8 mouse cellular contexts compared by ENCODE assay signal in the genomic region with DNA sequence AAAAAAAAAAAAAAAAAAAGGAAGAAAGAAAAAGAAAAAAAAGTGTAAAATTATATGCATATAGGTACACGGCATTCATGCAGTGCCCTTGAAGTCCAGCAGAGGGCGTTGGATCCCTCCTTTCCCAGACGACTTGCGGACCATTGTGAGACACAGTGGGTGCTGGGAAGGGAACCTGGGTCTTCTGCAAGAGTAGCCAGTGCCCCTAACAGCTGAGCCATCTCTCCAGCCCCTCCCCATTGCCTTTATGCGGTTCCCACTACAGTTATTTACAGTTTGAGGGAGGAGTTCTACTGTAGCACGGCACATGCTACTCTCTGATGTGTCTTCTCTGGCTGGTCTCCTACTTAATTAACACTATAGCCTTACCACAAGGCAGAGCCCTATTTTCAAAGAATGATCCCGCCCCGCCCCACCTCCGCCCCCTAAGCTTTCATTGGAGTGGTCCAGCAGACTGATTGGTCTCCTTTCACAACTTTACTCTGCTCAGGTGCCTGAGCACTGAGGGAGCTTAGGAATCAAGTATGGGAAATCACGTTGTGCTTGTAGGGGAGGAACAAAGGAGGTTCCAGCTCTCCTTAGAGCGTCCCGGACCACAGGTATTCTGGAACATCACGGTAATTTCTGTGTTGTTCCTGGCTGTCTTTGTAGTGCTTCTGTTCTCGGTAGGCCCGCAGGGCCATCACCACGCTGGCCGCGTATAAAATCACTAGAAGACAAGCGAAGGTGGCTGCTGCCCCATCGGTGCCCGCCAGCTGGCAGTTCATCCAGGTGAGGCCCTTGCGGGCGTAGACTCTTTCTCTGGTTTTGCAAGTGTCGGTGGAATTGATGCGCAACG. TPM values are rescaled to one million over a fixed set of nuclear protein-coding genes. Genes with fewer than 3 reads are reported as not detected.
DNase-seq lines count a peak whose midpoint lies in the region; ATAC-seq and TF ChIP-seq lines count a peak whose summit lies in the region.

No protein-coding gene starts in this region.

- H3K9me3 ChIP-seq in MEL (replicated peaks; ENCODE audit: insufficient read depth, low read length), result no peaks in the 10 kb centered on the region
- no peaks in the 10 kb centered on the region for H3K9me3 ChIP-seq in hindbrain, embryonic 12.5 days (replicated peaks)
- H3K9me3 ChIP-seq in limb, embryonic 12.5 days, result no peaks in the 10 kb centered on the region
- no peaks in the 10 kb centered on the region for H3K9me3 ChIP-seq in midbrain, embryonic 10.5 days (replicated peaks)

- no peaks in the 10 kb centered on the region for H3K79me2 ChIP-seq in MEL (ENCODE audit: control insufficient read depth, insufficient read depth, low read length, poor library complexity)

- H3K27me3 ChIP-seq in MEL (ENCODE audit: control insufficient read depth in 1 of 2, insufficient read depth in 2 of 2, low read length in 2 of 2), result no peaks in the 10 kb centered on the region
- H3K27me3 ChIP-seq in hindbrain, embryonic 12.5 days, result peaks cover 19% of the 10 kb centered on the region
- peaks cover 76% of the 10 kb centered on the region for H3K27me3 ChIP-seq in limb, embryonic 12.5 days
- peaks cover 32% of the 10 kb centered on the region for H3K27me3 ChIP-seq in midbrain, embryonic 10.5 days (ENCODE audit: low read depth, poor library complexity, severe bottlenecking)

- peak; percentile 57 to 74 (median 74) for TF ChIP-seq CTCF in MEL (IDR thresholded peaks at IDR 0.05 in 2 of 3, conservative IDR thresholded peaks at IDR 0.05 in 1 of 3; ENCODE audit: control insufficient read depth in 1 of 3, insufficient read depth in 1 of 3, low read depth in 2 of 3, low read length in 3 of 3, poor library complexity in 1 of 3, severe bottlenecking in 1 of 3)

- DNase-seq in CD4-positive, CD25-positive, alpha-beta regulatory T cell, adult 2 months (ENCODE audit: low read depth, low spot score), result peak; percentile 36
- peak; percentile 44 for DNase-seq in MEL (ENCODE audit: low read depth, low spot score)
- peak; percentile 66 for DNase-seq in embryo, embryonic 10.5 days (ENCODE audit: low spot score)
- peak; percentile 61 for DNase-seq in midbrain, embryonic 10.5 days (ENCODE audit: low spot score)
- peak; percentile 68 for DNase-seq in testis, postnatal 10 days (ENCODE audit: low spot score)

- H3K4me3 ChIP-seq in MEL (ENCODE audit: control insufficient read depth in 1 of 2, insufficient read depth in 1 of 2, low read depth in 2 of 2, low read length in 2 of 2), result no peak overlapping the region
- peak overlapping the region; percentile 35 for H3K4me3 ChIP-seq in hindbrain, embryonic 12.5 days
- peak overlapping the region; percentile 40 for H3K4me3 ChIP-seq in limb, embryonic 12.5 days (replicated peaks)
- peak overlapping the region; percentile 50 for H3K4me3 ChIP-seq in midbrain, embryonic 10.5 days

- H3K4me1 ChIP-seq in MEL (ENCODE audit: control insufficient read depth in 1 of 2, insufficient read depth in 2 of 2, low read length in 2 of 2), result peaks cover 0 to 5% of the 10 kb centered on the region in 2 experiments; a peak in 1 of 4 replicates
- peaks cover 15% of the 10 kb centered on the region for H3K4me1 ChIP-seq in hindbrain, embryonic 12.5 days
- H3K4me1 ChIP-seq in limb, embryonic 12.5 days (replicated peaks), result peaks cover 28% of the 10 kb centered on the region
- H3K4me1 ChIP-seq in midbrain, embryonic 10.5 days, result peaks cover 41% of the 10 kb centered on the region

- H3K9ac ChIP-seq in MEL (ENCODE audit: control insufficient read depth, low read depth, low read length, poor library complexity, severe bottlenecking), result no peak overlapping the region
- peak overlapping the region; percentile 45 for H3K9ac ChIP-seq in hindbrain, embryonic 12.5 days
- peak overlapping the region; percentile 37 for H3K9ac ChIP-seq in limb, embryonic 12.5 days (replicated peaks)

- peak overlapping the region; percentile 59 for H3K4me2 ChIP-seq in hindbrain, embryonic 12.5 days (replicated peaks)
- H3K4me2 ChIP-seq in limb, embryonic 12.5 days, result peak overlapping the region; percentile 77

- no peak for TF ChIP-seq EP300 in MEL (IDR thresholded peaks at IDR 0.05; ENCODE audit: low read depth in 1 of 2, low read length in 2 of 2)

- no peak overlapping the region for H3K27ac ChIP-seq in MEL (ENCODE audit: control insufficient read depth, low read depth, low read length)
- H3K27ac ChIP-seq in hindbrain, embryonic 12.5 days, result no peak overlapping the region
- H3K27ac ChIP-seq in limb, embryonic 12.5 days, result no peak overlapping the region
- peak overlapping the region; percentile 6; the same call in 1 of the 2 replicates for H3K27ac ChIP-seq in midbrain, embryonic 10.5 days (replicated peaks)

- WGBS in hindbrain, embryonic 12.5 days, result 2% methylated on average over 26 of the region's 26 CpGs
- WGBS in limb, embryonic 12.5 days, result 2% methylated on average over 26 of the region's 26 CpGs
- WGBS in midbrain, embryonic 10.5 days, result 3% methylated on average over 26 of the region's 26 CpGs

- peak; percentile 36 for TF ChIP-seq RAD21 in MEL (IDR thresholded peaks at IDR 0.05; ENCODE audit: low read depth, low read length)

- no peak for ATAC-seq in CD4-positive, CD25-positive, alpha-beta regulatory T cell, adult 4 months
- peak; percentile 53 for ATAC-seq in hindbrain, embryonic 12.5 days (ENCODE audit: low FRiP score)
- peak; percentile 58; the same call in 1 of the 2 replicates for ATAC-seq in limb, embryonic 12.5 days (ENCODE audit: insufficient number of reproducible peaks, insufficient read depth, low FRiP score, low TSS enrichment, low read depth)

- H3K36me3 ChIP-seq in MEL (ENCODE audit: control insufficient read depth in 1 of 2, insufficient read depth in 2 of 2, low read length in 2 of 2), result no peaks in the 10 kb centered on the region
- no peaks in the 10 kb centered on the region for H3K36me3 ChIP-seq in hindbrain, embryonic 12.5 days
- peaks cover 13% of the 10 kb centered on the region for H3K36me3 ChIP-seq in limb, embryonic 12.5 days
- peaks cover 14% of the 10 kb centered on the region for H3K36me3 ChIP-seq in midbrain, embryonic 10.5 days

- TF ChIP-seq POLR2A in MEL (IDR thresholded peaks at IDR 0.05; ENCODE audit: control insufficient read depth in 1 of 2, insufficient read depth in 1 of 2, low read depth in 1 of 2, low read length in 2 of 2, poor library complexity in 1 of 2), result no peak

TF ChIP-seq in MEL, 35 proteins besides CTCF, POLR2A, EP300 and RAD21:
- TF ChIP-seq MAX (IDR thresholded peaks at IDR 0.05; ENCODE audit: low read length), result no peak
- TF ChIP-seq RCOR1 (IDR thresholded peaks at IDR 0.05; ENCODE audit: low read depth, low read length), result no peak
- TF ChIP-seq GABPA (IDR thresholded peaks at IDR 0.05; ENCODE audit: low read depth, low read length), result no peak
- no peak for TF ChIP-seq POLR2AphosphoS5 (IDR thresholded peaks at IDR 0.05; ENCODE audit: borderline replicate concordance, low read depth, low read length)
- TF ChIP-seq CHD2 (IDR thresholded peaks at IDR 0.05; ENCODE audit: low read length), result no peak
- TF ChIP-seq ELF1 (IDR thresholded peaks at IDR 0.05; ENCODE audit: low read depth, low read length), result no peak
- no peak for TF ChIP-seq USF2 (IDR thresholded peaks at IDR 0.05; ENCODE audit: borderline replicate concordance in 1 of 2, insufficient read depth in 1 of 2, low read depth in 1 of 2, low read length in 2 of 2)
- TF ChIP-seq MXI1 (IDR thresholded peaks at IDR 0.05; ENCODE audit: low read depth, low read length), result no peak
- TF ChIP-seq MYB (IDR thresholded peaks at IDR 0.05; ENCODE audit: low read depth, low read length), result no peak
- TF ChIP-seq SMC3 (IDR thresholded peaks at IDR 0.05; ENCODE audit: low read depth, low read length), result peak; percentile 51
- TF ChIP-seq MAFK (IDR thresholded peaks at IDR 0.05; ENCODE audit: borderline replicate concordance, low read depth, low read length), result no peak
- peak; percentile 91 for TF ChIP-seq ZNF384 (IDR thresholded peaks at IDR 0.05; ENCODE audit: low read depth, low read length)
- no peak for TF ChIP-seq NRF1 (IDR thresholded peaks at IDR 0.05; ENCODE audit: insufficient read depth, low read depth, low read length, poor library complexity, severe bottlenecking)

RNA-seq across cellular contexts. Expression of gene Marveld3, which starts 14.3 kb away (rescaled TPM):
- polyA plus RNA-seq in CD4-positive, CD25-positive, alpha-beta regulatory T cell, adult 4 months (2017; shearing (Covaris generic)), result not detected
- not detected in 2 replicates for total RNA-seq in MEL (2012; rRNA removed)
- polyA plus RNA-seq in MEL (2012; ENCODE audit: insufficient read depth in 1 of 2, insufficient read length in 2 of 2, low read depth in 1 of 2, low replicate concordance in 2 of 2, missing spikeins in 1 of 2), result not detected
- polyA plus RNA-seq in hindbrain, embryonic 12.5 days (2016; fragmentation: Nextera tagmentation; extraction: Ambion mirVana), result 1.3 and 2.5 TPM in 2 replicates
- 0.50 and 0.79 TPM in 2 replicates for polyA plus RNA-seq in limb, embryonic 12.5 days (2016; fragmentation: Nextera tagmentation; extraction: Ambion mirVana)
- 0.31 and 0.56 TPM in 2 replicates for polyA plus RNA-seq in midbrain, embryonic 10.5 days (2016; fragmentation: Nextera tagmentation; extraction: Ambion mirVana)

RNA-seq across cellular contexts. Expression of gene Tat, which starts 42.6 kb away (rescaled TPM):
- polyA plus RNA-seq in CD4-positive, CD25-positive, alpha-beta regulatory T cell, adult 4 months (2017; shearing (Covaris generic)), result not detected
- not detected in 2 replicates for total RNA-seq in MEL (2012; rRNA removed)
- not detected for polyA plus RNA-seq in MEL (2012; ENCODE audit: insufficient read depth in 1 of 2, insufficient read length in 2 of 2, low read depth in 1 of 2, low replicate concordance in 2 of 2, missing spikeins in 1 of 2)
- polyA plus RNA-seq in hindbrain, embryonic 12.5 days (2016; fragmentation: Nextera tagmentation; extraction: Ambion mirVana), result not detected in 2 replicates
- not detected in 2 replicates for polyA plus RNA-seq in limb, embryonic 12.5 days (2016; fragmentation: Nextera tagmentation; extraction: Ambion mirVana)
- not detected in 2 replicates for polyA plus RNA-seq in midbrain, embryonic 10.5 days (2016; fragmentation: Nextera tagmentation; extraction: Ambion mirVana)

Comparison
In these comparisons a context has a peak if more than half of its experiments do, and no peak if none do; other contexts are left out.
1. H3K4me3 ChIP-seq: peak in hindbrain, embryonic 12.5 days (single experiment), limb, embryonic 12.5 days (single experiment) and midbrain, embryonic 10.5 days (single experiment); none in MEL (0 of 2).
2. Peak in every context shown above with its lines, with median percentiles within 50 percentile points of each other: DNase-seq.